Mouse (Mus musculus): ENCODE data around the gene Fcgr2b.

DNA sequence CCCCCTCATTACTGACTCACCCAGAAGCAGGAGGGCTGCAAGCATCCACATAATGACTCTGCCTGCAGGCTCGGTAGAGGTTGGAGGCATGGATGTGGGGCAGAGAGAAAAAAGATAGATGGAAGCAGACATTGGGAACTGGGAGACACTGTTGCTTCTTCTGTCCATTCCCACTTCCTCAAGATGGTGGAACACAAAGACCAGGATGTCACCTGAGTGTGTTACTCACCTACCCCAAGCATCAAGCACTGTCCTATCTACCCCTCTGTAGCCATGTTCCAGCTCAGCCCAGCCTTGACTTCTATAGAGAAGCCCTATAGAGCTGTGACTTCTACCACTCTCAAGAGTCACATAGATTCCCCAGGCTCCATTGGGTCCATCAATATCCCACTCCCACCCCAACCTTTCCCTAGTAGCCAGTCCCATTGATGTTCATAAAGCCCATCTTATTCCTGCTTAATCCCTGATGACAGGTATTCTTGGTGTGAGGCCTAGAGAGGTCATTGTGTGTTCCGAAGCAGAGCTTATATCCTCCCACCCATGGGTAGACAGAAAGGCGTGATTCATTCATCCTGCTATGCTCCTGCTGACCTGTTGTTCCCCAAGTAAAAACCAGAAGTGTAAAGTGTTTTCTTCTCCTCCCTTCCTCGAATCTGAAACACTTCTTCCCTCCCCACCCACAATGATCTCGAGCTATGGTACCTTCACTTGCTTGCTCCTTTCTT, 63.3 kb downstream of the Fcgr2b start, which contains the start of gene Fcrlb:
- TF ChIP-seq CTCF (IDR thresholded peaks at IDR 0.05; ENCODE audit: low read depth, low read length) (no peak), POLR2A (IDR thresholded peaks at IDR 0.05; ENCODE audit: extremely low read depth, insufficient read depth, low read length) (no peak)
